Mouse (Mus musculus): ENCODE measurements around the gene Clec12b. TPM values are rescaled to one million over a fixed set of nuclear protein-coding genes. Genes with fewer than 3 reads are reported as not detected.
A peak's percentile ranks its signal among the peaks of the same experiment; 100 is the strongest.
"Not testable (repeated sequence)": the region's sequence is repeated elsewhere in the genome, so short reads cannot be mapped to it uniquely, and the experiment has no call there.

The Clec12b gene
- polyA plus RNA-seq, 1 experiment from 2014 or later, result not detected

DNA sequence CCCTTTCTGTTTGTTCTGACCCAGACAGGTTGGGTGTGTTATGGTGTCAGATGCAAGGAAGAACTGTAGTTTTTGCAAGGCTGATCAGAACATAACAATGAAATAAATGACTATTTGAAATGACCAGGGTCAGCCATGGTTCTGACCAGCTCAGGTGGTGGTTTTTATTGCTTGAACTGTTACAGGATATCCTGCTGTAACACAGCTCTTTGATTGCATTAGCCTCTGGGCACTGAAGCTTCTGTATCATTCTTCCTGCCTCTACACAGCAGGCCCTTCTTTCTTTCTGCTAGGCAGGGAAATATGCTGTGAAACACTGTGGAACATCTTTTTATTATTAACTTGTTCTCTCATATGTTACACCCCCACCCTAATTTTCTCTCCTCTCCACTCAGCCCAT lies 29.2 kb downstream of the Clec12b start:
- no peak overlapping the region for H3K4me2 ChIP-seq
- no peaks in the 10 kb centered on the region for H3K9me3 ChIP-seq (ENCODE audit: control insufficient read depth, low read length)
- DNase-seq (ENCODE audit: low spot score, missing footprints), result peak; percentile 51
- no peaks in the 10 kb centered on the region for H3K36me3 ChIP-seq (ENCODE audit: control insufficient read depth, insufficient read depth, low read length)
- no peak for ATAC-seq (ENCODE audit: low FRiP score)
- no peak overlapping the region for H3K9ac ChIP-seq (ENCODE audit: low read length)
- no peaks in the 10 kb centered on the region for H3K4me1 ChIP-seq (ENCODE audit: control insufficient read depth, insufficient read depth, low read length)
- no peak overlapping the region for H3K27ac ChIP-seq (ENCODE audit: low read depth, low read length)
- no peaks in the 10 kb centered on the region for H3K27me3 ChIP-seq (ENCODE audit: control insufficient read depth, insufficient read depth, low read length)
- H3K4me3 ChIP-seq (ENCODE audit: low read depth, low read length), result no peak overlapping the region

GRCm38 (mm10) chr6:129355774-129356173 lies 29.9 kb downstream of the Clec12b start:
- no peak overlapping the region for H3K4me3 ChIP-seq (ENCODE audit: low read depth, low read length)
- H3K4me2 ChIP-seq, result no peak overlapping the region
- H3K9ac ChIP-seq (ENCODE audit: low read length), result no peak overlapping the region
- no peaks in the 10 kb centered on the region for H3K9me3 ChIP-seq (ENCODE audit: control insufficient read depth, low read length)
- WGBS, result 96% methylated on average over 2 of the region's 2 CpGs
- no peaks in the 10 kb centered on the region for H3K27me3 ChIP-seq (ENCODE audit: control insufficient read depth, insufficient read depth, low read length)
- no peaks in the 10 kb centered on the region for H3K4me1 ChIP-seq (ENCODE audit: control insufficient read depth, insufficient read depth, low read length)
- ATAC-seq (ENCODE audit: low FRiP score) (no peak), DNase-seq (ENCODE audit: low spot score, missing footprints) (peak; percentile 14)
- H3K27ac ChIP-seq (ENCODE audit: low read depth, low read length), result no peak overlapping the region
- no peaks in the 10 kb centered on the region for H3K36me3 ChIP-seq (ENCODE audit: control insufficient read depth, insufficient read depth, low read length)

GRCm38 (mm10) chr6:129351091-129351490 lies 34.6 kb downstream of the Clec12b start:
- DNase-seq (ENCODE audit: low spot score, missing footprints) (no peak), ATAC-seq (ENCODE audit: low FRiP score) (no peak)
- H3K9ac ChIP-seq (ENCODE audit: low read length), result no peak overlapping the region
- no peaks in the 10 kb centered on the region for H3K27me3 ChIP-seq (ENCODE audit: control insufficient read depth, insufficient read depth, low read length)
- WGBS, result 85% methylated on average over 3 of the region's 3 CpGs
- H3K4me2 ChIP-seq, result no peak overlapping the region
- no peak overlapping the region for H3K27ac ChIP-seq (ENCODE audit: low read depth, low read length)
- no peaks in the 10 kb centered on the region for H3K36me3 ChIP-seq (ENCODE audit: control insufficient read depth, insufficient read depth, low read length)
- no peaks in the 10 kb centered on the region for H3K4me1 ChIP-seq (ENCODE audit: control insufficient read depth, insufficient read depth, low read length)
- no peaks in the 10 kb centered on the region; the same call in 1 of the 2 replicates for H3K9me3 ChIP-seq (ENCODE audit: control insufficient read depth, low read length)
- no peak overlapping the region for H3K4me3 ChIP-seq (ENCODE audit: low read depth, low read length)

DNA sequence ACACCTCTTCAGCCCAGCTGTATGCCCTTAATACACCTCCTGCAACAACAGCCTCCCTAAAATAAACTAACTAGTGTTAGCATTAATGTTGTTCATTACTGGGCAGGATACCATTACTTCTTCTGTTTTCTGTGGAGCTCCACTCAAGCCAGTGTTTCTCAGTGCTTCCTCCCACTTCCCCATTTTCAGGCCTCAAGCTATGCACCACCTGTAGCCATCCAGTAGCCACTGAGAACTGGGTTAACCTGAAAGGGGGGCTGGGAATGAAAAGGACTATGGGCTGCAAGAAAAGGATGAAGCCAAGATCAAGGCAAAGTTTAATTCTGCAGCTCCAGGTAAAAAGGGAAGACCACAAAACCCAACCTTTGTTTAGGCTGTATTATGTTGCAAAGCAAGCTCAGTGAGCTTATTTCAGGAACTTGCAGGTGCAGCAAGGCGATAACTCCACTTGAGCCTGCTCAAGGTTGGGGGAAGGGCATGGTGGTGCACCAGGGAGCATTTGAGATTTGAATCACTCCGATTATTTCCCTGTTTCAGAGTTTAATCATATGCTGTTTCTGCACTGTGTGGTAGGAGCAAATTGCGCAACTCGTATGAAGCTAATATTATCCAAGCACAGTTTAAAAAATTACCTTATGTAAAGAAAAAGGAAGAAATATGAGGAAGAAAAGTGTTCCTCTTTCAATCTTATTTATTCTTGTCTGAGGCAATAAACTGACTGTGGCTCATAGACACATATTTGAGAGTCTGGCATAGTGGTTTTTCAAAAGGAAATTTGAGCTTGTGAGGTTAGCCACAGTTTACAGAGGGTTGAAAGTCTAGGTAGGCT lies 35.9 kb downstream of the Clec12b start:
- no peak for ATAC-seq (ENCODE audit: low FRiP score)
- Histone ChIP-seq H3K9me3 (ENCODE audit: control insufficient read depth, low read length) (no peaks in the 10 kb centered on the region; the same call in 1 of the 2 replicates), H3K36me3 (ENCODE audit: control insufficient read depth, insufficient read depth, low read length) (no peaks in the 10 kb centered on the region), H3K4me1 (ENCODE audit: control insufficient read depth, insufficient read depth, low read length) (no peaks in the 10 kb centered on the region), H3K27ac (ENCODE audit: low read depth, low read length) (no peak overlapping the region), H3K4me3 (ENCODE audit: low read depth, low read length) (no peak overlapping the region), H3K4me2 (no peak overlapping the region), H3K9ac (ENCODE audit: low read length) (no peak overlapping the region), H3K27me3 (ENCODE audit: control insufficient read depth, insufficient read depth, low read length) (no peaks in the 10 kb centered on the region)
- no peak for DNase-seq (ENCODE audit: low spot score, missing footprints)
- WGBS, result 66% methylated on average over 4 of the region's 4 CpGs

GRCm38 (mm10) chr6:129344408-129344807 lies 41.3 kb downstream of the Clec12b start:
- H3K4me2 ChIP-seq, result no peak overlapping the region
- H3K27me3 ChIP-seq (ENCODE audit: control insufficient read depth, insufficient read depth, low read length), result no peaks in the 10 kb centered on the region
- H3K4me1 ChIP-seq (ENCODE audit: control insufficient read depth, insufficient read depth, low read length), result no peaks in the 10 kb centered on the region
- no peak for DNase-seq (ENCODE audit: low spot score, missing footprints)
- H3K27ac ChIP-seq (ENCODE audit: low read depth, low read length), result no peak overlapping the region
- no peaks in the 10 kb centered on the region for H3K36me3 ChIP-seq (ENCODE audit: control insufficient read depth, insufficient read depth, low read length)
- ATAC-seq (ENCODE audit: low FRiP score), result no peak
- no peak overlapping the region for H3K9ac ChIP-seq (ENCODE audit: low read length)
- no peak overlapping the region for H3K4me3 ChIP-seq (ENCODE audit: low read depth, low read length)
- no peaks in the 10 kb centered on the region; the same call in 1 of the 2 replicates for H3K9me3 ChIP-seq (ENCODE audit: control insufficient read depth, low read length)
- 76% methylated on average over 3 of the region's 3 CpGs for WGBS

GRCm38 (mm10) chr6:129342391-129342790 lies 43.3 kb downstream of the Clec12b start, which contains the start of gene Clec12a:
Gene Clec12a, plus strand, starts transcription at chr6:129342691.
- not testable (repeated sequence) for H3K27ac ChIP-seq (ENCODE audit: low read depth, low read length); H3K36me3 ChIP-seq (ENCODE audit: control insufficient read depth, insufficient read depth, low read length); H3K4me2 ChIP-seq; DNase-seq (ENCODE audit: low spot score, missing footprints); H3K4me3 ChIP-seq (ENCODE audit: low read depth, low read length); H3K4me1 ChIP-seq (ENCODE audit: control insufficient read depth, insufficient read depth, low read length); H3K27me3 ChIP-seq (ENCODE audit: control insufficient read depth, insufficient read depth, low read length); H3K9me3 ChIP-seq (ENCODE audit: control insufficient read depth, low read length); ATAC-seq (ENCODE audit: low FRiP score); H3K9ac ChIP-seq (ENCODE audit: low read length)
- WGBS, result 75% methylated on average over 4 of the region's 4 CpGs

DNA sequence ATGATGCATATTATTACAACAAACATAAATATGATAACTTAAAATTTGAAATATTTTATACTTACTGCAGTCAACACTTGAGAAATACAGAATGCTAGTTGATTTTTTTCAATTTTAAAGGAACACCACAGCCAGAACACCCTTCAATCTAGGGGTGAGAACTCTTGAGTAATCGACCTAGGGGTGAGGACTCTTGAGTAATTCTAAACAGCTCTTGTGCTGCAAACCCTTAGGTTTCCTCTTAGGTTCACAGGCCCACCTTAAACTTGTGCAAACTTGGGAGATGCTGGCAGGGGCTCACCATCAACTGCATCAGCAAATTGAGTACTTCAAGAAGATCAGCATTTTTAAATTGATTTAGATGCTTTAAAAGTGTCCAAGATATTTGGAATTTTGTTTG lies 47.9 kb downstream of the Clec12b start:
- H3K27me3 ChIP-seq (ENCODE audit: control insufficient read depth, insufficient read depth, low read length), result no peaks in the 10 kb centered on the region
- no peak overlapping the region for H3K9ac ChIP-seq (ENCODE audit: low read length)
- H3K4me1 ChIP-seq (ENCODE audit: control insufficient read depth, insufficient read depth, low read length), result no peaks in the 10 kb centered on the region
- no peak for DNase-seq (ENCODE audit: low spot score, missing footprints)
- 88% methylated on average over 1 of the region's 1 CpGs for WGBS
- no peak overlapping the region for H3K27ac ChIP-seq (ENCODE audit: low read depth, low read length)
- no peak overlapping the region for H3K4me3 ChIP-seq (ENCODE audit: low read depth, low read length)
- H3K9me3 ChIP-seq (ENCODE audit: control insufficient read depth, low read length), result no peaks in the 10 kb centered on the region
- no peak for ATAC-seq (ENCODE audit: low FRiP score)
- H3K36me3 ChIP-seq (ENCODE audit: control insufficient read depth, insufficient read depth, low read length), result no peaks in the 10 kb centered on the region
- no peak overlapping the region for H3K4me2 ChIP-seq

DNA sequence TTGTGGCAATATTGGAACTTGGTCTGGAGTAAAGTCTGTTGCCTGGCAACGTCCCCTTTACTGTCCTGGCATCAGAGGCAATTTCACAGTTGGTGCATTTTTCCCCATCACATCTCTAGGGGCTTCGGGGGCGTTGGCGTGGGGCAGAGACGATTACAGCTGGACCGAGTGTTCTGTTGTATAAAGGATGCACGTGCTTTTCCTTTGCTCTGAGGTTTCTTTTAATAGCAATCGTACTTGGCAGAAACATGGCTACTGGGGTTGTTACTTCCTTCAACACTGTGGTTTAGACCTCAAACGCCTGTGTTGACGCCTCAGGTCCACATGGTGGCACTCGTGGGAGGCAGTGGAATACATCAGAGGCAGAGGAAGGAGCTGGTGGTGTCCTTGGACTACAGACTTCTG lies 52.0 kb downstream of the Clec12b start:
- ATAC-seq (ENCODE audit: low FRiP score), result peak; percentile 83
- no peaks in the 10 kb centered on the region for H3K27me3 ChIP-seq (ENCODE audit: control insufficient read depth, insufficient read depth, low read length)
- no peaks in the 10 kb centered on the region for H3K9me3 ChIP-seq (ENCODE audit: control insufficient read depth, low read length)
- 42% methylated on average over 11 of the region's 11 CpGs for WGBS
- H3K4me3 ChIP-seq (ENCODE audit: low read depth, low read length), result no peak overlapping the region
- no peak overlapping the region for H3K9ac ChIP-seq (ENCODE audit: low read length)
- H3K4me2 ChIP-seq, result no peak overlapping the region
- H3K36me3 ChIP-seq (ENCODE audit: control insufficient read depth, insufficient read depth, low read length), result no peaks in the 10 kb centered on the region
- no peaks in the 10 kb centered on the region for H3K4me1 ChIP-seq (ENCODE audit: control insufficient read depth, insufficient read depth, low read length)
- DNase-seq (ENCODE audit: low spot score, missing footprints), result no peak
- no peak overlapping the region for H3K27ac ChIP-seq (ENCODE audit: low read depth, low read length)

GRCm38 (mm10) chr6:129331610-129332009 lies 54.1 kb downstream of the Clec12b start, which contains the start of gene 4922502D21Rik:
Gene 4922502D21Rik, minus strand, starts transcription at chr6:129331796.
- Histone ChIP-seq H3K27ac (ENCODE audit: low read depth, low read length) (no peak within 1 kb of the TSS), H3K9ac (ENCODE audit: low read length) (no peak within 1 kb of the TSS), H3K36me3 (ENCODE audit: control insufficient read depth, insufficient read depth, low read length) (no peaks in the 10 kb centered on the region), H3K4me3 (ENCODE audit: low read depth, low read length) (no peak within 1 kb of the TSS), H3K27me3 (ENCODE audit: control insufficient read depth, insufficient read depth, low read length) (no peaks in the 10 kb centered on the region), H3K4me1 (ENCODE audit: control insufficient read depth, insufficient read depth, low read length) (no peaks in the 10 kb centered on the region), H3K4me2 (no peak within 1 kb of the TSS), H3K9me3 (ENCODE audit: control insufficient read depth, low read length) (no peaks in the 10 kb centered on the region)
- no peak for ATAC-seq (ENCODE audit: low FRiP score)
- 52% methylated on average over 11 of the region's 11 CpGs for WGBS
- DNase-seq (ENCODE audit: low spot score, missing footprints), result no peak
